15 mouse cellular contexts compared by ENCODE assay signal in genomic region chr5:22094984-22095383, GRCm38 (mm10).
DNase-seq lines count a peak whose midpoint lies in the region; ATAC-seq and TF ChIP-seq lines count a peak whose summit lies in the region.
"Had no signal": no experiment of that assay in that cellular context is flagged by ENCODE, and none has a peak within 500 bp of the region (broad histone marks: within the 10 kb centered on the region; RNA-seq: fewer than 3 reads in every experiment).

No protein-coding gene starts in this region.

- H3K9me3 ChIP-seq in lung, embryonic 14.5 days (ENCODE audit: low read depth, low read length): no peaks in the 10 kb centered on the region
- no peaks in the 10 kb centered on the region for H3K9me3 ChIP-seq in embryonic facial prominence, embryonic 12.5 days
- H3K9me3 ChIP-seq in forebrain, embryonic 16.5 days (ENCODE audit: control insufficient read depth, low read length): no peaks in the 10 kb centered on the region
- no peaks in the 10 kb centered on the region for H3K9me3 ChIP-seq in neural tube, embryonic 14.5 days (ENCODE audit: control insufficient read depth, low read length)
- H3K9me3 ChIP-seq: heart, embryonic 13.5 days; kidney, embryonic 15.5 days had no signal

- ATAC-seq in lung, embryonic 14.5 days (ENCODE audit: insufficient read depth): no peak
- peak; percentile 80 for ATAC-seq in embryonic facial prominence, embryonic 12.5 days (ENCODE audit: insufficient number of reproducible peaks, insufficient read depth, low FRiP score, low TSS enrichment)
- peak; percentile 67 for ATAC-seq in forebrain, embryonic 16.5 days
- ATAC-seq in neural tube, embryonic 14.5 days (ENCODE audit: low read depth): peak; percentile 68; the same call in 1 of the 2 replicates
- ATAC-seq: CD4-positive, CD25-positive, alpha-beta regulatory T cell, adult 4 months; lung, postnatal 0 days had no signal

- no peaks in the 10 kb centered on the region for H3K27me3 ChIP-seq in lung, embryonic 14.5 days (ENCODE audit: insufficient read depth, low read length)
- peaks cover 3% of the 10 kb centered on the region; the same call in 1 of the 2 replicates for H3K27me3 ChIP-seq in embryonic facial prominence, embryonic 12.5 days
- H3K27me3 ChIP-seq in forebrain, embryonic 16.5 days (replicated peaks; ENCODE audit: control insufficient read depth, insufficient read depth, low read length): no peaks in the 10 kb centered on the region
- H3K27me3 ChIP-seq in neural tube, embryonic 14.5 days (ENCODE audit: control insufficient read depth, insufficient read depth, low read length): no peaks in the 10 kb centered on the region
- H3K27me3 ChIP-seq: heart, embryonic 13.5 days; kidney, embryonic 15.5 days had no signal

- no peak overlapping the region for H3K4me3 ChIP-seq in lung, embryonic 14.5 days (ENCODE audit: low read depth, low read length)
- no peak overlapping the region for H3K4me3 ChIP-seq in embryonic facial prominence, embryonic 12.5 days
- no peak overlapping the region for H3K4me3 ChIP-seq in forebrain, embryonic 16.5 days (replicated peaks; ENCODE audit: low read length)
- no peak overlapping the region for H3K4me3 ChIP-seq in neural tube, embryonic 14.5 days (ENCODE audit: low read depth, low read length)
- H3K4me3 ChIP-seq: heart, embryonic 13.5 days; kidney, embryonic 15.5 days had no signal

- WGBS in lung, embryonic 14.5 days: 80% methylated on average over 5 of the region's 5 CpGs
- 61% methylated on average over 5 of the region's 5 CpGs for WGBS in embryonic facial prominence, embryonic 12.5 days
- WGBS in forebrain, embryonic 16.5 days: 24% methylated on average over 5 of the region's 5 CpGs
- 54% methylated on average over 5 of the region's 5 CpGs for WGBS in neural tube, embryonic 14.5 days

- H3K9ac ChIP-seq in lung, embryonic 14.5 days: no peak overlapping the region
- no peak overlapping the region for H3K9ac ChIP-seq in embryonic facial prominence, embryonic 12.5 days
- no peak overlapping the region for H3K9ac ChIP-seq in forebrain, embryonic 16.5 days (replicated peaks; ENCODE audit: low read depth, low read length)
- H3K9ac ChIP-seq in neural tube, embryonic 14.5 days (replicated peaks; ENCODE audit: low read depth, low read length): no peak overlapping the region
- H3K9ac ChIP-seq: heart, embryonic 13.5 days; kidney, embryonic 15.5 days had no signal

- H3K4me1 ChIP-seq in lung, embryonic 14.5 days (ENCODE audit: insufficient read depth): no peaks in the 10 kb centered on the region
- H3K4me1 ChIP-seq in embryonic facial prominence, embryonic 12.5 days: no peaks in the 10 kb centered on the region; the same call in 1 of the 2 replicates
- H3K4me1 ChIP-seq in forebrain, embryonic 16.5 days (replicated peaks; ENCODE audit: control insufficient read depth, insufficient read depth, low read length): peaks cover 22% of the 10 kb centered on the region
- H3K4me1 ChIP-seq in neural tube, embryonic 14.5 days (ENCODE audit: control insufficient read depth, insufficient read depth, low read length): peaks cover 5% of the 10 kb centered on the region
- H3K4me1 ChIP-seq: heart, embryonic 13.5 days; kidney, embryonic 15.5 days had no signal

- no peak overlapping the region for H3K27ac ChIP-seq in lung, embryonic 14.5 days (ENCODE audit: low read depth)
- no peak overlapping the region for H3K27ac ChIP-seq in embryonic facial prominence, embryonic 12.5 days
- H3K27ac ChIP-seq in forebrain, embryonic 16.5 days (ENCODE audit: low read length): no peak overlapping the region
- no peak overlapping the region for H3K27ac ChIP-seq in neural tube, embryonic 14.5 days (ENCODE audit: low read depth, low read length)
- H3K27ac ChIP-seq: heart, embryonic 13.5 days; kidney, embryonic 15.5 days had no signal

- H3K4me2 ChIP-seq in lung, embryonic 14.5 days: no peak overlapping the region
- no peak overlapping the region for H3K4me2 ChIP-seq in embryonic facial prominence, embryonic 12.5 days (replicated peaks)
- no peak overlapping the region for H3K4me2 ChIP-seq in forebrain, embryonic 16.5 days (ENCODE audit: low read length)
- H3K4me2 ChIP-seq in neural tube, embryonic 14.5 days (ENCODE audit: low read depth, low read length): no peak overlapping the region
- H3K4me2 ChIP-seq: heart, embryonic 13.5 days; kidney, embryonic 15.5 days; liver, embryonic 11.5 days had no signal

- DNase-seq in lung, embryonic 14.5 days: peak; percentile 9
- DNase-seq in lung, postnatal 14 days: no peak
- no peak for DNase-seq in heart, postnatal 4 days
- DNase-seq in lung, postnatal 4 days: no peak
- DNase-seq: adrenal gland, postnatal 25 days; layer of hippocampus, adult 9-11 months; thymus, adult 18-20 months had no signal

- TF ChIP-seq CTCF in lung, embryonic 14.5 days (IDR thresholded peaks at IDR 0.05; ENCODE audit: low read depth): no peak

- no peaks in the 10 kb centered on the region for H3K36me3 ChIP-seq in lung, embryonic 14.5 days (ENCODE audit: insufficient read depth)
- H3K36me3 ChIP-seq in embryonic facial prominence, embryonic 12.5 days: no peaks in the 10 kb centered on the region
- H3K36me3 ChIP-seq in forebrain, embryonic 16.5 days (ENCODE audit: control insufficient read depth, insufficient read depth): no peaks in the 10 kb centered on the region
- no peaks in the 10 kb centered on the region for H3K36me3 ChIP-seq in neural tube, embryonic 14.5 days (ENCODE audit: control insufficient read depth, insufficient read depth, low read length)
- H3K36me3 ChIP-seq: heart, embryonic 13.5 days; kidney, embryonic 15.5 days had no signal
